Mouse (Mus musculus): Measurements from ENCODE around the gene Mau2. TPM values are rescaled to one million over a fixed set of nuclear protein-coding genes. Genes with fewer than 3 reads are reported as not detected.
"Not testable (repeated sequence)": the region's sequence is repeated elsewhere in the genome, so short reads cannot be mapped to it uniquely, and the experiment has no call there.

The Mau2 gene
- total and polyA plus RNA-seq, 2 experiments = 18.0 to 40.5 TPM

GRCm38 (mm10) chr8:69995776-69996588, 46.6 kb downstream of the Mau2 start, which contains the start of gene Gatad2a:
Gene Gatad2a (minus strand): TSS chr8:69996384.
- H3K4me3 ChIP-seq (ENCODE audit: insufficient read depth, low read depth, low read length) = peak within 1 kb of the TSS; percentile 85
- no peaks in the 10 kb centered on the region for H3K36me3 ChIP-seq (ENCODE audit: control insufficient read depth, insufficient read depth, low read length)
- H3K9ac ChIP-seq (ENCODE audit: low read depth, low read length) = peak within 1 kb of the TSS; percentile 96
- DNase-seq (ENCODE audit: extremely low read depth, low read depth, low spot score) = peak; percentile 99
- no peaks in the 10 kb centered on the region for H3K27me3 ChIP-seq (ENCODE audit: control insufficient read depth, insufficient read depth, low read length)
- H3K4me1 ChIP-seq (ENCODE audit: control insufficient read depth, insufficient read depth, low read length) = peaks cover 5% of the 10 kb centered on the region; the same call in 1 of the 2 replicates
- TF ChIP-seq POLR2A (IDR thresholded peaks at IDR 0.05; ENCODE audit: extremely low read depth, insufficient read depth, low read length) (peak; percentile 42; the same call in 1 of the 2 replicates), CTCF (IDR thresholded peaks at IDR 0.05; ENCODE audit: low read depth, low read length) (no peak)
- peak within 1 kb of the TSS; percentile 81 for H3K27ac ChIP-seq (replicated peaks; ENCODE audit: insufficient read depth, low read depth, low read length)
- WGBS = under 1% methylated on average over 84 of the region's 87 CpGs
- H3K79me2 ChIP-seq (ENCODE audit: control insufficient read depth, insufficient read depth, low read length) = peaks cover 15% of the 10 kb centered on the region; the same call in 1 of the 2 replicates

GRCm38 (mm10) chr8:69995422-69995775, 47.1 kb downstream of the Mau2 start:
- H3K4me1 ChIP-seq (ENCODE audit: control insufficient read depth, insufficient read depth, low read length) = peaks cover 7% of the 10 kb centered on the region
- H3K36me3 ChIP-seq (ENCODE audit: control insufficient read depth, insufficient read depth, low read length) = no peaks in the 10 kb centered on the region; the same call in 1 of the 2 replicates
- DNase-seq (ENCODE audit: extremely low read depth, low read depth, low spot score) = no peak
- H3K4me3 ChIP-seq (ENCODE audit: insufficient read depth, low read depth, low read length) = peak overlapping the region; percentile 85
- TF ChIP-seq POLR2A (IDR thresholded peaks at IDR 0.05; ENCODE audit: extremely low read depth, insufficient read depth, low read length) (no peak), CTCF (IDR thresholded peaks at IDR 0.05; ENCODE audit: low read depth, low read length) (no peak)
- no peaks in the 10 kb centered on the region for H3K27me3 ChIP-seq (ENCODE audit: control insufficient read depth, insufficient read depth, low read length)
- H3K27ac ChIP-seq (replicated peaks; ENCODE audit: insufficient read depth, low read depth, low read length) = peak overlapping the region; percentile 81
- peak overlapping the region; percentile 96 for H3K9ac ChIP-seq (ENCODE audit: low read depth, low read length)
- peaks cover 21% of the 10 kb centered on the region for H3K79me2 ChIP-seq (ENCODE audit: control insufficient read depth, insufficient read depth, low read length)
- WGBS = 2% methylated on average over 7 of the region's 7 CpGs

GRCm38 (mm10) chr8:69988936-69989335, 53.6 kb downstream of the Mau2 start:
- WGBS = 100% methylated on average over 7 of the region's 7 CpGs
- H3K27ac ChIP-seq (replicated peaks; ENCODE audit: insufficient read depth, low read depth, low read length); H3K9ac ChIP-seq (ENCODE audit: low read depth, low read length); H3K4me3 ChIP-seq (ENCODE audit: insufficient read depth, low read depth, low read length); H3K36me3 ChIP-seq (ENCODE audit: control insufficient read depth, insufficient read depth, low read length); DNase-seq (ENCODE audit: extremely low read depth, low read depth, low spot score); H3K4me1 ChIP-seq (ENCODE audit: control insufficient read depth, insufficient read depth, low read length); H3K27me3 ChIP-seq (ENCODE audit: control insufficient read depth, insufficient read depth, low read length): not testable (repeated sequence)
- peaks cover 21% of the 10 kb centered on the region for H3K79me2 ChIP-seq (ENCODE audit: control insufficient read depth, insufficient read depth, low read length)

- Histone ChIP-seq H3K9ac (ENCODE audit: low read depth, low read length) (no peak overlapping the region), H3K4me3 (ENCODE audit: insufficient read depth, low read depth, low read length) (no peak overlapping the region), H3K79me2 (ENCODE audit: control insufficient read depth, insufficient read depth, low read length) (peaks cover 29% of the 10 kb centered on the region), H3K27me3 (ENCODE audit: control insufficient read depth, insufficient read depth, low read length) (no peaks in the 10 kb centered on the region), H3K36me3 (ENCODE audit: control insufficient read depth, insufficient read depth, low read length) (no peaks in the 10 kb centered on the region; the same call in 1 of the 2 replicates), H3K4me1 (ENCODE audit: control insufficient read depth, insufficient read depth, low read length) (peaks cover 2% of the 10 kb centered on the region), H3K27ac (replicated peaks; ENCODE audit: insufficient read depth, low read depth, low read length) (no peak overlapping the region)
- TF ChIP-seq CTCF (IDR thresholded peaks at IDR 0.05; ENCODE audit: low read depth, low read length) (no peak), POLR2A (IDR thresholded peaks at IDR 0.05; ENCODE audit: extremely low read depth, insufficient read depth, low read length) (no peak)
- DNase-seq (ENCODE audit: extremely low read depth, low read depth, low spot score) = no peak
Measured at GRCm38 (mm10) chr8:69987744-69988143, 54.8 kb downstream of the Mau2 start.

GRCm38 (mm10) chr8:69984876-69985553, 57.5 kb downstream of the Mau2 start:
- Histone ChIP-seq H3K27me3 (ENCODE audit: control insufficient read depth, insufficient read depth, low read length) (no peaks in the 10 kb centered on the region), H3K4me1 (ENCODE audit: control insufficient read depth, insufficient read depth, low read length) (no peaks in the 10 kb centered on the region; the same call in 1 of the 2 replicates), H3K36me3 (ENCODE audit: control insufficient read depth, insufficient read depth, low read length) (no peaks in the 10 kb centered on the region), H3K4me3 (ENCODE audit: insufficient read depth, low read depth, low read length) (no peak overlapping the region), H3K27ac (replicated peaks; ENCODE audit: insufficient read depth, low read depth, low read length) (no peak overlapping the region), H3K9ac (ENCODE audit: low read depth, low read length) (no peak overlapping the region), H3K79me2 (ENCODE audit: control insufficient read depth, insufficient read depth, low read length) (peaks cover 31% of the 10 kb centered on the region)
- TF ChIP-seq CTCF (IDR thresholded peaks at IDR 0.05; ENCODE audit: low read depth, low read length) = no peak
- no peak for TF ChIP-seq POLR2A (IDR thresholded peaks at IDR 0.05; ENCODE audit: extremely low read depth, insufficient read depth, low read length)
- WGBS = 85% methylated on average over 2 of the region's 2 CpGs
- no peak for DNase-seq (ENCODE audit: extremely low read depth, low read depth, low spot score)

Measured in liver, adult 2 months (tissue).